Mouse (Mus musculus) kidney, postnatal 10 days (tissue): ENCODE data around the gene Mast3.
A peak's percentile ranks its signal among the peaks of the same experiment; 100 is the strongest.

Source experiments
- DNase-seq: peaks from one replicate; pipeline ENCODE4 v3.0.0; 2021; ENCODE audit warnings: mixed read lengths

Mast3 gene

GRCm38 (mm10) chr8:70743656-70744590, 60.9 kb downstream of the Mast3 start:
- DNase-seq: peak; percentile 85

- DNase-seq: peak; percentile 43
These were observed 61.7 kb downstream of the Mast3 start for GRCm38 (mm10) chr8:70742981-70743655.

- DNase-seq: peak; percentile 20
These were observed 62.7 kb downstream of the Mast3 start for GRCm38 (mm10) chr8:70742176-70742575.

- peak; percentile 4 for DNase-seq
These were observed 63.2 kb downstream of the Mast3 start for GRCm38 (mm10) chr8:70741661-70742060.

- DNase-seq: no peak
These were observed 66.6 kb downstream of the Mast3 start for GRCm38 (mm10) chr8:70738211-70738610.

GRCm38 (mm10) chr8:70737705-70738104, 67.1 kb downstream of the Mast3 start:
- no peak for DNase-seq

- DNase-seq: no peak
These were observed 73.9 kb downstream of the Mast3 start for GRCm38 (mm10) chr8:70730956-70731355.

- DNase-seq: no peak
These were observed 74.9 kb downstream of the Mast3 start for GRCm38 (mm10) chr8:70729808-70730475.
